Mouse (Mus musculus) megakaryocyte, embryonic 14.5 days (primary cell): ENCODE results near the gene Sumo3.

Experiments used
- FLI1 ChIP-seq: IDR thresholded peaks from 2 replicates; pipeline ENCODE4 v1.6.1; 2012; ENCODE audit warnings: low read length, inconsistent platforms, mixed read lengths
- GATA1 ChIP-seq: IDR thresholded peaks from 3 replicates; pipeline ENCODE4 v1.6.1; 2012; ENCODE audit warnings: mixed read lengths, low read length, inconsistent platforms, borderline replicate concordance

DNA sequence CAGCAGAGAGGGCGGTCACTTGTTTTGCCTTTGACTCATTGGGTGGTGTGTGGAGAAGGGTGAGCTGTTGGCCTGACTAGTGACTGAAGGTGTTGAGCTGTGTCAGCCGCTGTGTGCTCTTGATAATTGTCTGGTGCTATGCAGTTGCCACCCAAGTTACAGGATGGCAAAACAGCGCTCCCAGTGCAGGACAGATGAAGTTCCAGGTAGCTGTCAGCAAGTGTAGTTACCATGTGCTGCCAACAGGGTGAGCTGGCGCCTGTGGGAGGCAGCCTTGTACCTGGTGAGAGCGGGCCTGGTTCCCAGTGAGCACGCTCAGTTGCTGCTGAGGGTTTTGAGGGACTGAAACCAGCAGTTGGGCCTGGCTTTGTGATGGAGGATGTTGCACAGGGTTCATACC, 15.1 kb upstream of the Sumo3 start:
- TF ChIP-seq GATA1 (no peak), FLI1 (no peak)
